Mouse (Mus musculus): Measurements from ENCODE around the gene Gm10260. TPM values are rescaled to one million over a fixed set of nuclear protein-coding genes. Genes with fewer than 3 reads are reported as not detected.

The Gm10260 gene
- total RNA-seq, 2 experiments from 2014 or later: 5.9 to 21.1 TPM

GRCm38 (mm10) chr13:97724551-97724950, 35.9 kb downstream of the Gm10260 start:
- no peak for ATAC-seq (replicated peaks; ENCODE audit: low FRiP score, poor library complexity, severe bottlenecking)

DNA sequence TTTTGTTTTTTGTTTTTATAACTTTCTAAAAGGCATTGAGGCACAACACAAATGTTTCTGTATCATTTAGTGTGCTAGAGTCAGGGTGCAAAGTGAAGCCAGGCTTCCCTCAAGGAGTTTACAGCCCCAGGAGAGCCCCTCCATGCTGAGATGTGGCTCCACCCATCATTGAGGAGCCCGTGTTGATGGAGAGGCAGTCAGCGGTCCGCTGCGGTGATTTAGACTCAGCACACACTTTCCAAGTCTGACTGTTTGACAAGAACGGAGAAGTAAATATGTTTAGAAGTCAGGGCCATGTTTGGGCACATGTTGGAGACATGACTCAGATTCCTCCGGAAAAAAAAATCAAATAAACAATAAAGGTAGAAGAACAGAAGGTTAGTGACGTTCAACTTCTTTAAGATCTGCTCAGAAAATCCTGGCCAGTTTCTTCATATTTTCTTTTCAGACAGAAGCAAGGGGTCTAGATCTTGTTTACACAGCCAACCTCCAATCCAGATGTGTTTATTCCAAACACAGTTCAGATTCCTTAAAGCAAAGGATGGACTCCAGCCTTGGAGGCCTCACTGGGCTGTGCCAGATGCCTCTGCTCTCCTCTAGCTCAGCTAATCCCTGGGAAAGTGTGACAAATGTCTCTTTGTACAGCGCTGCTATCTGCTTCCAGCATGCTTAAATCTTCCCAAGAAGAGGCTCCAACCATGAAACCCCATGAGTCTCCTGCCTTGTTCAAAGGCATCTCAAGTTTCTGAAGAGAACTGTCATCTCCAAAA, 47.7 kb downstream of the Gm10260 start:
- no peak for ATAC-seq (replicated peaks; ENCODE audit: low FRiP score, poor library complexity, severe bottlenecking)

GRCm38 (mm10) chr13:97711510-97711909, 48.9 kb downstream of the Gm10260 start:
- ATAC-seq (replicated peaks; ENCODE audit: low FRiP score, poor library complexity, severe bottlenecking): no peak

Data from erythroblast, adult 5-6 weeks (primary cell).